Mouse (Mus musculus) embryonic stem cell, embryonic (primary cell): ENCODE data around the gene Hnrnpul2.

ENCODE experiments used
- CTCF ChIA-PET, 4 experiments: fragments of 300-600 bp in 2 of 4; fragments of 350-600 bp in 2 of 4; sonication (Branson Sonifier 250); formaldehyde crosslinking; loops; one replicate each; lab custom pipeline; 2022; ENCODE audit warnings: inconsistent platforms in 2 of 4; lab: Charles Lee
- POLR2A ChIA-PET, 4 experiments: fragments of 300-600 bp in 2 of 4; fragments of 350-600 bp in 2 of 4; sonication (Branson Sonifier 250); formaldehyde crosslinking; loops; one replicate each; lab custom pipeline; 2022; ENCODE audit warnings: antibody characterized with exemption in 4 of 4, inconsistent platforms in 1 of 4; lab: Charles Lee

Hnrnpul2 gene

GRCm38 (mm10) chr19:8802130-8802821, 17.5 kb upstream of the Hnrnpul2 start, which contains the start of gene Zbtb3:
Gene Zbtb3 (plus strand): TSS chr19:8802555.
- ChIA-PET CTCF (interaction anchor here in 2 of 4 experiments (0.6 to 1.6 kb wide), 8 partner anchors 12 to 1063 kb away, joined by 3 to 10 read pairs (median 4); partner anchors contain the start of genes Hnrnpul2 (in 1 of the 2), Taf6l (in 1 of the 2) and Ttc9c (in 1 of the 2)), POLR2A (interaction anchor here (0.5 to 27.3 kb wide), 113 partner anchors 4 to 1460 kb away, joined by 3 to 801 read pairs (median 5); partner anchors contain the start of genes 1810009A15Rik (in 4 of the 4), Gm49416 (in 4 of the 4), Slc3a2 (in 4 of the 4) and Nxf1 (in 3 of the 4))

- CTCF ChIA-PET: interaction anchor here in 1 of 4 experiments (1.0 to 1.6 kb wide), 2 partner anchors 16 to 85 kb away, joined by 4 to 10 read pairs; partner anchors contain the start of genes Hnrnpul2 and Ttc9c
- POLR2A ChIA-PET: interaction anchor here (0.6 to 27.3 kb wide), 60 partner anchors 5 to 1328 kb away, joined by 3 to 801 read pairs (median 7); partner anchors contain the start of genes Gng3 (in 3 of the 4), Nxf1 (in 3 of the 4), Slc3a2 (in 3 of the 4) and Taf6l (in 3 of the 4)
These were observed 16.5 kb upstream of the Hnrnpul2 start for GRCm38 (mm10) chr19:8803204-8803780.

- CTCF ChIA-PET: interaction anchor here in 1 of 4 experiments (1.0 kb wide), 1 partner anchor 86 kb away, joined by 3 read pairs; no protein-coding TSS in a partner anchor
- POLR2A ChIA-PET: interaction anchor here in 3 of 4 experiments (0.6 to 27.3 kb wide), 29 partner anchors 6 to 1328 kb away, joined by 3 to 801 read pairs (median 7); partner anchors contain the start of genes Taf6l (in 3 of the 3), Gng3 (in 2 of the 3), Hnrnpul2 (in 2 of the 3) and Slc3a2 (in 2 of the 3)
These were observed 15.7 kb upstream of the Hnrnpul2 start for GRCm38 (mm10) chr19:8803879-8804660.

- ChIA-PET POLR2A (interaction anchor here in 3 of 4 experiments (0.7 to 21.0 kb wide), 53 partner anchors 8 to 186 kb away, joined by 3 to 271 read pairs (median 4); partner anchors contain the start of genes Slc3a2 (in 3 of the 3), Ttc9c (in 3 of the 3), 1810009A15Rik (in 2 of the 3) and Eef1g (in 2 of the 3)), CTCF (interaction anchor here in 1 of 4 experiments (0.8 kb wide), 1 partner anchor 32 kb away, joined by 3 read pairs; no protein-coding TSS in a partner anchor)
These were observed 13.0 kb upstream of the Hnrnpul2 start for GRCm38 (mm10) chr19:8806810-8807209.

- POLR2A ChIA-PET: interaction anchor here in 3 of 4 experiments (0.6 to 21.0 kb wide), 22 partner anchors 9 to 151 kb away, joined by 3 to 271 read pairs (median 4); partner anchors contain the start of genes Eef1g (in 2 of the 3), Slc3a2 (in 2 of the 3), Taf6l (in 2 of the 3) and 1810009A15Rik (in 1 of the 3)
- CTCF ChIA-PET: interaction anchor here in 3 of 4 experiments (0.6 to 1.5 kb wide), 3 partner anchors 13 to 95 kb away, joined by 3 to 4 read pairs (median 4); partner anchors contain the start of gene Zbtb3 (in 1 of the 3)
These were observed 4.0 kb upstream of the Hnrnpul2 start for GRCm38 (mm10) chr19:8815812-8816211.

GRCm38 (mm10) chr19:8817001-8817400, 2.8 kb upstream of the Hnrnpul2 start:
- CTCF ChIA-PET: interaction anchor here in 1 of 4 experiments (1.5 kb wide), 1 partner anchor 15 kb away, joined by 4 read pairs; the partner anchor contains the start of gene Zbtb3
- POLR2A ChIA-PET: interaction anchor here in 3 of 4 experiments (0.7 to 21.0 kb wide), 25 partner anchors 9 to 158 kb away, joined by 3 to 271 read pairs (median 4); partner anchors contain the start of genes Nxf1 (in 2 of the 3), Taf6l (in 2 of the 3), Zbtb3 (in 2 of the 3) and 1810009A15Rik (in 1 of the 3)

GRCm38 (mm10) chr19:8818301-8818798, 1.5 kb upstream of the Hnrnpul2 start:
- POLR2A ChIA-PET: interaction anchor here in 3 of 4 experiments (0.6 to 21.0 kb wide), 50 partner anchors 9 to 287 kb away, joined by 3 to 271 read pairs (median 12); partner anchors contain the start of genes 1810009A15Rik (in 3 of the 3), Gm49416 (in 3 of the 3), Slc3a2 (in 3 of the 3) and Taf6l (in 3 of the 3)
- CTCF ChIA-PET: interaction anchor here in 2 of 4 experiments (0.6 to 1.6 kb wide), 2 partner anchors 13 to 75 kb away, joined by 4 to 5 read pairs; no protein-coding TSS in a partner anchor

GRCm38 (mm10) chr19:8818801-8819595, 812 bp upstream of the Hnrnpul2 start, which contains the start of gene Ttc9c:
Gene Ttc9c (minus strand): TSS chr19:8819333.
- POLR2A ChIA-PET: interaction anchor here (0.6 to 21.0 kb wide), 137 partner anchors 9 to 1448 kb away, joined by 3 to 271 read pairs (median 5); partner anchors contain the start of genes Eef1g (in 4 of the 4), Taf6l (in 4 of the 4), 1810009A15Rik (in 3 of the 4) and AC129217.1 (in 3 of the 4)

GRCm38 (mm10) chr19:8820424-8820956, 680 bp downstream of the Hnrnpul2 start:
- POLR2A ChIA-PET: interaction anchor here (0.6 to 21.0 kb wide), 75 partner anchors 10 to 288 kb away, joined by 3 to 271 read pairs (median 10); partner anchors contain the start of genes AC129217.1 (in 3 of the 4), Eef1g (in 3 of the 4), Polr2g (in 3 of the 4) and Slc3a2 (in 3 of the 4)

More at GRCm38 (mm10) chr19:8818801-8819595, 812 bp upstream of the Hnrnpul2 start, which contains the start of gene Ttc9c:
- CTCF ChIA-PET: interaction anchor here in 2 of 4 experiments (0.9 to 1.6 kb wide), 6 partner anchors 9 to 106 kb away, joined by 3 to 6 read pairs (median 4); partner anchors contain the start of genes Taf6l (in 1 of the 2) and Zbtb3 (in 1 of the 2)

GRCm38 (mm10) chr19:8821146-8821545, 1.3 kb downstream of the Hnrnpul2 start:
- ChIA-PET POLR2A (interaction anchor here in 3 of 4 experiments (0.6 to 21.0 kb wide), 37 partner anchors 9 to 1422 kb away, joined by 3 to 271 read pairs (median 16); partner anchors contain the start of genes 1700092M07Rik (in 2 of the 3), AC129217.1 (in 2 of the 3), Eef1g (in 2 of the 3) and Gng3 (in 2 of the 3)), CTCF (interaction anchor here in 1 of 4 experiments (0.7 kb wide), 1 partner anchor 11 kb away, joined by 3 read pairs; no protein-coding TSS in a partner anchor)

More at GRCm38 (mm10) chr19:8820424-8820956, 680 bp downstream of the Hnrnpul2 start:
- CTCF ChIA-PET: interaction anchor here in 2 of 4 experiments (0.6 to 1.4 kb wide), 3 partner anchors 11 to 102 kb away, joined by 3 to 5 read pairs (median 3); no protein-coding TSS in a partner anchor

GRCm38 (mm10) chr19:8822696-8823095, 2.9 kb downstream of the Hnrnpul2 start:
- CTCF ChIA-PET: no interaction called here
- POLR2A ChIA-PET: interaction anchor here in 3 of 4 experiments (0.6 to 3.7 kb wide), 37 partner anchors 9 to 145 kb away, joined by 3 to 24 read pairs (median 4); partner anchors contain the start of genes Eef1g (in 2 of the 3), Gng3 (in 2 of the 3), Taf6l (in 2 of the 3) and Bscl2 (in 1 of the 3)

- CTCF ChIA-PET: interaction anchor here in 1 of 4 experiments (1.0 to 1.1 kb wide), 2 partner anchors 36 to 112 kb away, joined by 3 read pairs; no protein-coding TSS in a partner anchor
These were observed 9.8 kb downstream of the Hnrnpul2 start, which contains the start of gene AC129217.1 for GRCm38 (mm10) chr19:8829660-8830059. Gene AC129217.1 (plus strand): TSS chr19:8829773.

GRCm38 (mm10) chr19:8830664-8831063, 10.9 kb downstream of the Hnrnpul2 start:
- ChIA-PET POLR2A (interaction anchor here in 3 of 4 experiments (0.6 to 8.9 kb wide), 31 partner anchors 8 to 154 kb away, joined by 3 to 113 read pairs (median 5); partner anchors contain the start of genes Hnrnpul2 (in 3 of the 3), Ttc9c (in 3 of the 3), Gng3 (in 2 of the 3) and Nxf1 (in 2 of the 3)), CTCF (interaction anchor here in 2 of 4 experiments (0.7 to 0.9 kb wide), 3 partner anchors 12 to 89 kb away, joined by 3 to 4 read pairs (median 3); partner anchors contain the start of genes B3gat3 (in 1 of the 2) and Ttc9c (in 1 of the 2))

More at GRCm38 (mm10) chr19:8829660-8830059, 9.8 kb downstream of the Hnrnpul2 start, which contains the start of gene AC129217.1:
- POLR2A ChIA-PET: interaction anchor here (0.6 to 8.9 kb wide), 57 partner anchors 9 to 155 kb away, joined by 3 to 113 read pairs (median 5); partner anchors contain the start of genes Gng3 (in 4 of the 4), Hnrnpul2 (in 3 of the 4), Nxf1 (in 3 of the 4) and Slc3a2 (in 3 of the 4)
